Mouse (Mus musculus): Measurements from ENCODE around the gene Pi4k2b. TPM values are rescaled to one million over a fixed set of nuclear protein-coding genes. Genes with fewer than 3 reads are reported as not detected.

Gene Pi4k2b
- polyA plus RNA-seq, 1 experiment, result 8.5 TPM

- Histone ChIP-seq H3K27ac (ENCODE audit: insufficient read depth, low read depth, low read length) (no peak overlapping the region), H3K4me3 (ENCODE audit: insufficient read depth, low read depth, low read length) (no peak overlapping the region), H3K36me3 (ENCODE audit: control insufficient read depth, insufficient read depth, low read length) (peaks cover 2% of the 10 kb centered on the region), H3K4me1 (ENCODE audit: control insufficient read depth, insufficient read depth, low read length) (no peaks in the 10 kb centered on the region), H3K27me3 (replicated peaks; ENCODE audit: control insufficient read depth, insufficient read depth, low read length) (no peaks in the 10 kb centered on the region)
- DNase-seq, result no peak
- WGBS, result 93% methylated on average over 12 of the region's 12 CpGs
- TF ChIP-seq POLR2A (IDR thresholded peaks at IDR 0.05; ENCODE audit: low read depth, low read length) (no peak), CTCF (conservative IDR thresholded peaks at IDR 0.05; ENCODE audit: insufficient read depth, insufficient read length, low read depth, low read length) (no peak)
Observed at GRCm38 (mm10) chr5:52799274-52799985, 58.1 kb downstream of the Pi4k2b start.

DNA sequence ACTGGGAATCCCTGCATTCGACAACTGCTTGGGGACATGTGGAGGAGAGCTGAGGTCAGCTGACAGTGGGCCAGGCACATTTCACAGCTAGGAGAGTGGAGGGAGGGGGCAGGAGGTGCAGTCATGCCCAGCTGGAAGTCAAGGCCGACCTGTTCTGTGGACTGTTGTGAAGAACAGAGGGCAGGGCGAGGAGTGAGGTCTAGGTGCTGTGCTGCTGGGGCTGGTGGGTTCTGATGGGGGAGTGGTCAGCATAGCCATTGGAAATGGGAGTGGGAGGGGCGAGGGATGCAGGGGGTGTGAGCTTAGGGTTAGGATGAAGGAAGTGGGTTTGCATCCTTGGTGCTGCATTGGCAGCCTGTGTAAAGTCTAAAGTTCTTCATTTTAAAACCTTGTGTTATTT is 64.4 kb downstream of the Pi4k2b start:
- DNase-seq, result no peak
- no peak overlapping the region for H3K4me3 ChIP-seq (ENCODE audit: insufficient read depth, low read depth, low read length)
- no peak overlapping the region for H3K27ac ChIP-seq (ENCODE audit: insufficient read depth, low read depth, low read length)
- H3K4me1 ChIP-seq (ENCODE audit: control insufficient read depth, insufficient read depth, low read length), result no peaks in the 10 kb centered on the region
- TF ChIP-seq CTCF (conservative IDR thresholded peaks at IDR 0.05; ENCODE audit: insufficient read depth, insufficient read length, low read depth, low read length) (no peak), POLR2A (IDR thresholded peaks at IDR 0.05; ENCODE audit: low read depth, low read length) (no peak)
- no peaks in the 10 kb centered on the region for H3K27me3 ChIP-seq (replicated peaks; ENCODE audit: control insufficient read depth, insufficient read depth, low read length)
- WGBS, result 61% methylated on average over 4 of the region's 4 CpGs
- peaks cover 1% of the 10 kb centered on the region; the same call in 1 of the 2 replicates for H3K36me3 ChIP-seq (ENCODE audit: control insufficient read depth, insufficient read depth, low read length)

DNA sequence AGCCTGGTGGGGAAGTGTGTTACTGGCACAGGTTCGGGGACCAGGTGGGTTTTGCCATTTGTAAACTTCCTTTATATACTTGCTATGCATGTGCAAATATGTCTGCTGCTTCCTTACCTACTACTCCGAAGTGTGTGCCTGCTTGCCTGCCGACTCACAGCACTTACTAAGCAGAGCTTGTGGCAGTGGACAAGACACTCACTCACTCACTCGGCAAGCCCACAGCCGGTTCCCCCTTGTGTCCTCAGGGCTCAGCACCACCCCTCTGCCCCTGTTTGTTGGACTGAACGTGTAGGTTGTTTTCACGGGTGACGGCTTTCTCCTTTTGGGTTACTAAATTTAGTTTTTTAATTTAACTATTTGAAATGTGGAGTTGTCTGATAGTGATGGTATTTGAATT is 65.0 kb downstream of the Pi4k2b start:
- TF ChIP-seq POLR2A (IDR thresholded peaks at IDR 0.05; ENCODE audit: low read depth, low read length) (no peak), CTCF (conservative IDR thresholded peaks at IDR 0.05; ENCODE audit: insufficient read depth, insufficient read length, low read depth, low read length) (no peak)
- no peak for DNase-seq
- Histone ChIP-seq H3K27me3 (replicated peaks; ENCODE audit: control insufficient read depth, insufficient read depth, low read length) (no peaks in the 10 kb centered on the region), H3K36me3 (ENCODE audit: control insufficient read depth, insufficient read depth, low read length) (peaks cover 1% of the 10 kb centered on the region; the same call in 1 of the 2 replicates), H3K4me1 (ENCODE audit: control insufficient read depth, insufficient read depth, low read length) (no peaks in the 10 kb centered on the region), H3K27ac (ENCODE audit: insufficient read depth, low read depth, low read length) (no peak overlapping the region), H3K4me3 (ENCODE audit: insufficient read depth, low read depth, low read length) (no peak overlapping the region)
- 75% methylated on average over 8 of the region's 8 CpGs for WGBS

DNA sequence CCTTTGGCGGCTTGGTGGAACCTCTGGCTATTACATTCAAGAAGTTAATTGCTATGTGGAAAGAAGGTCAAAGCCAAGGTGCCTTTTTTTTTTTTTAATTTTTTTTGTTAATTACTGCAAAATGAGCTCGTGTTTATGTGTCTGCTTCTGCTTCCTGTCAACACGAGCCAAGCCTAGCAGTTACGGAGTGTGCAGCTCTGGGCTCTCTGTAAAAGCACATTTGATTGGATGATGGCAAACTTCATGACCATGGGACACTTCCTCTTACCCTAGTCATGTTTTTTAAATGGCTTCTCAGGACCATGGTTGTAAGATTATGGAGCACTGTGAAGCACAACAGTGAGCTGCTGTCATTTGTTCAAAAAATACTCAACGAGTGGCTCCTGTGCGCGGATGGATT is 65.7 kb downstream of the Pi4k2b start:
- no peak for TF ChIP-seq POLR2A (IDR thresholded peaks at IDR 0.05; ENCODE audit: low read depth, low read length)
- TF ChIP-seq CTCF (conservative IDR thresholded peaks at IDR 0.05; ENCODE audit: insufficient read depth, insufficient read length, low read depth, low read length), result no peak
- H3K4me3 ChIP-seq (ENCODE audit: insufficient read depth, low read depth, low read length), result no peak overlapping the region
- peaks cover 1% of the 10 kb centered on the region; the same call in 1 of the 2 replicates for H3K36me3 ChIP-seq (ENCODE audit: control insufficient read depth, insufficient read depth, low read length)
- no peaks in the 10 kb centered on the region for H3K4me1 ChIP-seq (ENCODE audit: control insufficient read depth, insufficient read depth, low read length)
- WGBS, result 84% methylated on average over 7 of the region's 7 CpGs
- no peak for DNase-seq
- H3K27me3 ChIP-seq (replicated peaks; ENCODE audit: control insufficient read depth, insufficient read depth, low read length), result no peaks in the 10 kb centered on the region
- no peak overlapping the region for H3K27ac ChIP-seq (ENCODE audit: insufficient read depth, low read depth, low read length)

DNA sequence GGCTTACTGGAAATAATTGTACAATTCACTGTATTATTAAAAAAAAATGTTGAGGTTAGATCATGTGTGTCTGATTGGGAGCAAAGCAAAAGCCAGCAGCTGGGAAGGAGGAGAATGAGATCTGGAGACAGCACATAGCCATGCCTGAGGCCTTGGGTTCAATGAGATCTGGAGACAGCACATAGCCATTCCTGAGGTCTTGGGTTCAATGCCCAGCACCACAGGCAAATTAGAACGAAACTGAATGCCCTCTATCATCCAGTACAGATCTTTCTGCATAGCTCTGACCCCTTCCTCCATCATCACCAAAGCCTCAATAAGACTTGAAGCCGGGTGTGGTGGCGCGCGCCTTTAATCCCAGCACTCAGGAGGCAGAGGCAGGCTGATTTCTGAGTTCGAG is 69.1 kb downstream of the Pi4k2b start:
- Histone ChIP-seq H3K4me3 (ENCODE audit: insufficient read depth, low read depth, low read length) (no peak overlapping the region), H3K27ac (ENCODE audit: insufficient read depth, low read depth, low read length) (no peak overlapping the region), H3K4me1 (ENCODE audit: control insufficient read depth, insufficient read depth, low read length) (no peaks in the 10 kb centered on the region), H3K27me3 (replicated peaks; ENCODE audit: control insufficient read depth, insufficient read depth, low read length) (no peaks in the 10 kb centered on the region), H3K36me3 (ENCODE audit: control insufficient read depth, insufficient read depth, low read length) (no peaks in the 10 kb centered on the region; the same call in 1 of the 2 replicates)
- 96% methylated on average over 6 of the region's 6 CpGs for WGBS
- DNase-seq, result no peak
- TF ChIP-seq CTCF (conservative IDR thresholded peaks at IDR 0.05; ENCODE audit: insufficient read depth, insufficient read length, low read depth, low read length) (no peak), POLR2A (IDR thresholded peaks at IDR 0.05; ENCODE audit: low read depth, low read length) (no peak)

- H3K4me1 ChIP-seq (ENCODE audit: control insufficient read depth, insufficient read depth, low read length), result no peaks in the 10 kb centered on the region
- TF ChIP-seq CTCF (conservative IDR thresholded peaks at IDR 0.05; ENCODE audit: insufficient read depth, insufficient read length, low read depth, low read length), result no peak
- TF ChIP-seq POLR2A (IDR thresholded peaks at IDR 0.05; ENCODE audit: low read depth, low read length), result no peak
- H3K36me3 ChIP-seq (ENCODE audit: control insufficient read depth, insufficient read depth, low read length), result no peaks in the 10 kb centered on the region; the same call in 1 of the 2 replicates
- H3K27me3 ChIP-seq (replicated peaks; ENCODE audit: control insufficient read depth, insufficient read depth, low read length), result no peaks in the 10 kb centered on the region
- 88% methylated on average over 14 of the region's 14 CpGs for WGBS
- no peak overlapping the region for H3K27ac ChIP-seq (ENCODE audit: insufficient read depth, low read depth, low read length)
- no peak for DNase-seq
- H3K4me3 ChIP-seq (ENCODE audit: insufficient read depth, low read depth, low read length), result no peak overlapping the region
Observed at GRCm38 (mm10) chr5:52811056-52811455, 69.7 kb downstream of the Pi4k2b start.

GRCm38 (mm10) chr5:52812456-52812855 is 71.1 kb downstream of the Pi4k2b start:
- no peaks in the 10 kb centered on the region for H3K4me1 ChIP-seq (ENCODE audit: control insufficient read depth, insufficient read depth, low read length)
- no peak overlapping the region for H3K27ac ChIP-seq (ENCODE audit: insufficient read depth, low read depth, low read length)
- 86% methylated on average over 10 of the region's 10 CpGs for WGBS
- H3K36me3 ChIP-seq (ENCODE audit: control insufficient read depth, insufficient read depth, low read length), result no peaks in the 10 kb centered on the region
- TF ChIP-seq CTCF (conservative IDR thresholded peaks at IDR 0.05; ENCODE audit: insufficient read depth, insufficient read length, low read depth, low read length) (no peak), POLR2A (IDR thresholded peaks at IDR 0.05; ENCODE audit: low read depth, low read length) (no peak)
- no peak for DNase-seq
- no peaks in the 10 kb centered on the region for H3K27me3 ChIP-seq (replicated peaks; ENCODE audit: control insufficient read depth, insufficient read depth, low read length)
- no peak overlapping the region for H3K4me3 ChIP-seq (ENCODE audit: insufficient read depth, low read depth, low read length)

Data from kidney, adult 2 months (tissue).